ENCODE assay signal across 8 mouse cellular contexts in genomic region chr11:79145283-79146265, GRCm38 (mm10). TPM values are rescaled to one million over a fixed set of nuclear protein-coding genes. Genes with fewer than 3 reads are reported as not detected.
DNase-seq lines count a peak whose midpoint lies in the region; ATAC-seq and TF ChIP-seq lines count a peak whose summit lies in the region.

No protein-coding gene starts in this region.

- under 1% methylated on average over 59 of the region's 62 CpGs for WGBS in forebrain, embryonic 11.5 days
- under 1% methylated on average over 61 of the region's 62 CpGs for WGBS in hindbrain, embryonic 15.5 days
- under 1% methylated on average over 42 of the region's 62 CpGs for WGBS in liver, postnatal 0 days (ENCODE audit: insufficient replicate concordance)
- WGBS in olfactory bulb, adult 2 months: 1% methylated on average over 57 of the region's 62 CpGs

- peak; percentile 61 for ATAC-seq in forebrain, embryonic 11.5 days (replicated peaks; ENCODE audit: low FRiP score)
- peak; percentile 2 for ATAC-seq in hindbrain, embryonic 15.5 days (ENCODE audit: low FRiP score, low read depth)
- peak; percentile 51 for ATAC-seq in liver, postnatal 0 days
- ATAC-seq in megakaryocyte-erythroid progenitor cell, adult 5-6 weeks (replicated peaks; ENCODE audit: low FRiP score, low TSS enrichment, poor library complexity, severe bottlenecking): no peak

- peak overlapping the region; percentile 83 for H3K4me3 ChIP-seq in forebrain, embryonic 11.5 days (ENCODE audit: low read depth, low read length)
- H3K4me3 ChIP-seq in hindbrain, embryonic 15.5 days: peak overlapping the region; percentile 86
- peak overlapping the region; percentile 64 for H3K4me3 ChIP-seq in liver, postnatal 0 days (ENCODE audit: low read depth, low read length)
- peak overlapping the region; percentile 76 for H3K4me3 ChIP-seq in olfactory bulb, adult 2 months (ENCODE audit: insufficient read depth, low read depth, low read length)

- no peak for TF ChIP-seq EP300 in liver, postnatal 0 days (IDR thresholded peaks at IDR 0.05; ENCODE audit: low read depth)

- peaks cover 6% of the 10 kb centered on the region; the same call in 1 of the 2 replicates for H3K4me1 ChIP-seq in forebrain, embryonic 11.5 days (replicated peaks; ENCODE audit: control insufficient read depth, insufficient read depth, low read length)
- H3K4me1 ChIP-seq in hindbrain, embryonic 15.5 days (replicated peaks): peaks cover 32% of the 10 kb centered on the region
- peaks cover 31% of the 10 kb centered on the region for H3K4me1 ChIP-seq in liver, postnatal 0 days (ENCODE audit: insufficient read depth)
- peaks cover 27% of the 10 kb centered on the region for H3K4me1 ChIP-seq in olfactory bulb, adult 2 months (ENCODE audit: control insufficient read depth, insufficient read depth, low read length)

- H3K27me3 ChIP-seq in forebrain, embryonic 11.5 days (ENCODE audit: control insufficient read depth, insufficient read depth, low read length): no peaks in the 10 kb centered on the region
- no peaks in the 10 kb centered on the region for H3K27me3 ChIP-seq in hindbrain, embryonic 15.5 days
- H3K27me3 ChIP-seq in liver, postnatal 0 days (ENCODE audit: insufficient read depth, low read length): no peaks in the 10 kb centered on the region

- H3K27ac ChIP-seq in forebrain, embryonic 11.5 days (ENCODE audit: low read depth, low read length): peak overlapping the region; percentile 82
- H3K27ac ChIP-seq in hindbrain, embryonic 15.5 days (replicated peaks): peak overlapping the region; percentile 91
- peak overlapping the region; percentile 46 for H3K27ac ChIP-seq in liver, postnatal 0 days (ENCODE audit: low read depth)
- H3K27ac ChIP-seq in olfactory bulb, adult 2 months (ENCODE audit: insufficient read depth, low read depth, low read length): peak overlapping the region; percentile 61

- no peak for TF ChIP-seq POLR2A in olfactory bulb, adult 2 months (IDR thresholded peaks at IDR 0.05; ENCODE audit: insufficient read depth, low read depth, low read length)

- peak overlapping the region; percentile 79 for H3K4me2 ChIP-seq in forebrain, embryonic 11.5 days (ENCODE audit: low read depth, low read length, severe bottlenecking)
- H3K4me2 ChIP-seq in hindbrain, embryonic 15.5 days: peak overlapping the region; percentile 73
- H3K4me2 ChIP-seq in liver, postnatal 0 days (ENCODE audit: low read depth, low read length): peak overlapping the region; percentile 87

- peak overlapping the region; percentile 92 for H3K9ac ChIP-seq in forebrain, embryonic 11.5 days (ENCODE audit: low read length)
- peak overlapping the region; percentile 82 for H3K9ac ChIP-seq in hindbrain, embryonic 15.5 days
- H3K9ac ChIP-seq in liver, postnatal 0 days (replicated peaks): peak overlapping the region; percentile 83

- H3K9me3 ChIP-seq in forebrain, embryonic 11.5 days (ENCODE audit: control insufficient read depth, low read length): no peaks in the 10 kb centered on the region
- H3K9me3 ChIP-seq in hindbrain, embryonic 15.5 days: no peaks in the 10 kb centered on the region
- no peaks in the 10 kb centered on the region for H3K9me3 ChIP-seq in liver, postnatal 0 days (ENCODE audit: low read length)

- DNase-seq in right cerebral cortex, adult 18-20 months: peak; percentile 29
- DNase-seq in right cerebral cortex, postnatal 25 days: no peak
- peak; percentile 44 for DNase-seq in adipocyte (ENCODE audit: low spot score)
- peak; percentile 76 for DNase-seq in forebrain, embryonic 11.5 days (ENCODE audit: low spot score)
- DNase-seq in liver, postnatal 0 days: peak; percentile 36

- no peaks in the 10 kb centered on the region for H3K36me3 ChIP-seq in forebrain, embryonic 11.5 days (ENCODE audit: control insufficient read depth, insufficient read depth, low read length)
- no peaks in the 10 kb centered on the region for H3K36me3 ChIP-seq in hindbrain, embryonic 15.5 days
- no peaks in the 10 kb centered on the region for H3K36me3 ChIP-seq in liver, postnatal 0 days (replicated peaks; ENCODE audit: insufficient read depth, low read length)

- TF ChIP-seq CTCF in liver, postnatal 0 days (IDR thresholded peaks at IDR 0.05; ENCODE audit: low read depth): no peak
- TF ChIP-seq CTCF in olfactory bulb, adult 2 months (IDR thresholded peaks at IDR 0.05; ENCODE audit: insufficient read depth, low read depth, low read length): no peak

RNA-seq across cellular contexts. Expression of gene Ksr1, which starts 0.6 kb away (rescaled TPM):
- 5.2 and 7.2 TPM in 2 replicates for polyA plus RNA-seq in forebrain, embryonic 11.5 days (2014; fragmentation: Nextera tagmentation; extraction: Ambion mirVana)
- 5.0 and 5.6 TPM in 2 replicates for polyA plus RNA-seq in hindbrain, embryonic 15.5 days (2015; fragmentation: Nextera tagmentation; extraction: Ambion mirVana)
- polyA plus RNA-seq in liver, postnatal 0 days (2015; fragmentation: Nextera tagmentation; extraction: Ambion mirVana): 0.81 and 1.0 TPM in 2 replicates
- polyA plus RNA-seq in olfactory bulb, adult 2 months (2012; ENCODE audit: insufficient read depth, insufficient read length, low replicate concordance, missing spikeins): not detected in 2 replicates
- 5.4 and 11.9 TPM in 2 replicates for total RNA-seq in megakaryocyte-erythroid progenitor cell, adult 5-6 weeks (2014; fragmentation: Nextera tagmentation)
- 10.6 and 13.6 TPM in 2 replicates for total RNA-seq in megakaryocyte-erythroid progenitor cell, adult 5-6 weeks (2017)
